Comparison of ENCODE assay signal across 18 mouse cellular contexts in genomic region chr13:52481786-52482185, GRCm38 (mm10). TPM values are rescaled to one million over a fixed set of nuclear protein-coding genes. Genes with fewer than 3 reads are reported as not detected.
A peak's percentile ranks its signal among the peaks of the same experiment; 100 is the strongest.
DNase-seq lines count a peak whose midpoint lies in the region; TF ChIP-seq lines count a peak whose summit lies in the region.
"Had no signal": no experiment of that assay in that cellular context is flagged by ENCODE, and none has a peak within 500 bp of the region (broad histone marks: within the 10 kb centered on the region; RNA-seq: fewer than 3 reads in every experiment).

No protein-coding gene starts in this region.

- no peak overlapping the region for H3K4me3 ChIP-seq in kidney, adult 2 months (ENCODE audit: insufficient read depth, low read depth, low read length)
- no peak overlapping the region for H3K4me3 ChIP-seq in midbrain, embryonic 10.5 days
- H3K4me3 ChIP-seq: embryonic facial prominence, embryonic 15.5 days; heart, adult 2 months had no signal

- TF ChIP-seq POLR2A in kidney, adult 2 months (IDR thresholded peaks at IDR 0.05; ENCODE audit: low read depth, low read length): no peak

- H3K27ac ChIP-seq in kidney, adult 2 months (ENCODE audit: insufficient read depth, low read depth, low read length): no peak overlapping the region
- H3K27ac ChIP-seq in midbrain, embryonic 10.5 days (replicated peaks): no peak overlapping the region
- H3K27ac ChIP-seq: embryonic facial prominence, embryonic 15.5 days; heart, adult 2 months; liver, embryonic 14.5 days had no signal

- no peaks in the 10 kb centered on the region for H3K27me3 ChIP-seq in kidney, adult 2 months (replicated peaks; ENCODE audit: control insufficient read depth, insufficient read depth, low read length)
- no peaks in the 10 kb centered on the region for H3K27me3 ChIP-seq in midbrain, embryonic 10.5 days (ENCODE audit: low read depth, poor library complexity, severe bottlenecking)
- H3K27me3 ChIP-seq: embryonic facial prominence, embryonic 15.5 days had no signal

- DNase-seq in adrenal gland, adult (ENCODE audit: inconsistent age in 2 of 2, low spot score in 1 of 2): peak; percentile 44 to 88
- no peak for DNase-seq in adrenal gland, postnatal 4 days (ENCODE audit: low spot score in 2 of 2)
- DNase-seq in 416B (ENCODE audit: low read depth): peak; percentile 75
- DNase-seq in adrenal gland, postnatal 25 days: peak; percentile 18
- DNase-seq in cerebellum, postnatal 36 days: peak; percentile 48 to 64
- no peak for DNase-seq in kidney, adult 2 months
- no peak for DNase-seq in midbrain, embryonic 10.5 days (ENCODE audit: low spot score)
- DNase-seq in ovary, postnatal 10 days (ENCODE audit: low spot score): no peak
- DNase-seq: forebrain, postnatal 0 days; heart, adult 2 months; heart, postnatal 10 days; kidney, postnatal 14 days; lung, postnatal 4 days; right cerebral cortex, postnatal 25 days; thymus, adult 2 months had no signal

- H3K9me3 ChIP-seq in midbrain, embryonic 10.5 days (replicated peaks): no peaks in the 10 kb centered on the region
- H3K9me3 ChIP-seq: embryonic facial prominence, embryonic 15.5 days had no signal

- no peak for TF ChIP-seq CTCF in kidney, adult 2 months (conservative IDR thresholded peaks at IDR 0.05; ENCODE audit: insufficient read depth, insufficient read length, low read depth, low read length)

- H3K4me1 ChIP-seq in kidney, adult 2 months (ENCODE audit: control insufficient read depth, insufficient read depth, low read length): no peaks in the 10 kb centered on the region
- H3K4me1 ChIP-seq in midbrain, embryonic 10.5 days: no peaks in the 10 kb centered on the region
- H3K4me1 ChIP-seq: embryonic facial prominence, embryonic 15.5 days had no signal

- no peaks in the 10 kb centered on the region for H3K36me3 ChIP-seq in kidney, adult 2 months (ENCODE audit: control insufficient read depth, insufficient read depth, low read length)
- no peaks in the 10 kb centered on the region for H3K36me3 ChIP-seq in midbrain, embryonic 10.5 days
- H3K36me3 ChIP-seq: embryonic facial prominence, embryonic 15.5 days had no signal

- 71% methylated on average over 2 of the region's 2 CpGs for WGBS in kidney, adult 2 months
- WGBS in midbrain, embryonic 10.5 days: 84% methylated on average over 2 of the region's 2 CpGs

RNA-seq across cellular contexts. Expression of gene Diras2, which starts 49.3 kb away (rescaled TPM):
- total RNA-seq in adrenal gland, postnatal 4 days (2021): 1 to 10 TPM; 8.5 to 9.8 TPM
- 4.9 and 5.8 TPM in 2 replicates for total RNA-seq in adrenal gland, postnatal 25 days (2021)
- polyA plus RNA-seq in kidney, adult 2 months (2012; rRNA removed): 0.08 and 0.10 TPM in 2 replicates
- polyA plus RNA-seq in midbrain, embryonic 10.5 days (2016; fragmentation: Nextera tagmentation; extraction: Ambion mirVana): 0.04 and 0.09 TPM in 2 replicates
- polyA plus RNA-seq: activated CD4-positive, CD25-positive, alpha-beta regulatory T cell, adult 4 months had no signal

Comparison
In these comparisons a context has a peak if more than half of its experiments do, and no peak if none do; other contexts are left out.
1. DNase-seq: peak in adrenal gland, adult (2 of 2), 416B (single experiment), adrenal gland, postnatal 25 days (single experiment) and cerebellum, postnatal 36 days (2 of 2); none in adrenal gland, postnatal 4 days (0 of 2), kidney, adult 2 months (single experiment), midbrain, embryonic 10.5 days (single experiment) and ovary, postnatal 10 days (single experiment).